Mouse (Mus musculus): ENCODE measurements around the gene Edn1.

DNA sequence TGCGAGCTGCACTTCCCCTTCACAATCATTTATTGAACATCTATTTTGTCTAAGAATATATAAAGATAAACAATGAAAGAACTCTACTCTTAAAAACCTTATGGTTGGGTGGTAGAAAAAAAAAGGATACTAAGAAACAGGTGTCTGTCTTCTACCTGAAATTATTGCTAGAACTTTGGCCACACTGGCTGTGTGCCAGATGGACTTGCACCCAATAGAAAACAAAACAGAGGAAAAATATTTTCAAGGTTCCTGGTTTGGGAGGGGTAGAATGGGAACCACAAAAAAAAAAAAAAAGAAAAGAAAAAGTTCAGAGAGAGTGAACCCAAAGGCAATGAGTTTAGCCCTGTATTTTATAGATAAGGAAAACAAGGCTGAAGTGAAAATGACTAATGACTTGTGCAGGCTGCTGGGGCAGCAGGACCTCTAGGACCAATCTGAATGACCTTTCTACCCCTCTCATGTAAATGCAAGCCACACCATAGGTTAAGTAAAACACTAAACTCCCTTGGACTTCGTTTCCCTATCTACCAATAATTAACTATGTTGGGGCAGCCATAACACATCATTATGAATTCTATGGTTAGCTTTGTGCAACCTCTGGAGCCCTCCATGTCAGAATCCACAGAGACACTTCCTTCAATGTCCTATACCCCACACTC is 40.7 kb downstream of the Edn1 start:
- TF ChIP-seq POLR2A (IDR thresholded peaks at IDR 0.05; ENCODE audit: insufficient read depth, low read depth, low read length) (no peak), CTCF (IDR thresholded peaks at IDR 0.05) (no peak)

Data from heart, adult 2 months (tissue).